Mouse (Mus musculus) heart, embryonic 12.5 days (tissue): Measurements from ENCODE around the gene Tfcp2. TPM values are rescaled to one million over a fixed set of nuclear protein-coding genes. Genes with fewer than 3 reads are reported as not detected.
"Not testable (repeated sequence)": the region's sequence is repeated elsewhere in the genome, so short reads cannot be mapped to it uniquely, and the experiment has no call there.

Experiments
- ATAC-seq: fragments of 200-750 bp; cut with Nextera tagmentation; 2 replicates; pipeline ENCODE4 v1.8.0; 2017; ENCODE audit warnings: moderate TSS enrichment, moderate library complexity; ENCODE audit not compliant: insufficient number of reproducible peaks, low FRiP score
- H3K27ac ChIP-seq: fragments of 300-500 bp; sonication (generic); 2 replicates; pipeline ENCODE4 v1.5.1; 2016; ENCODE audit warnings: mild to moderate bottlenecking, moderate library complexity; ENCODE audit not compliant: poor library complexity, severe bottlenecking
- H3K27me3 ChIP-seq: fragments of 300-500 bp; sonication (generic); replicated peaks from 2 replicates; pipeline ENCODE4 v1.6.1; 2016; ENCODE audit warnings: mild to moderate bottlenecking, moderate library complexity
- H3K36me3 ChIP-seq: fragments of 300-500 bp; sonication (generic); 2 replicates; pipeline ENCODE4 v1.6.1; 2016; ENCODE audit warnings: mild to moderate bottlenecking, moderate library complexity
- H3K4me1 ChIP-seq: fragments of 300-500 bp; sonication (generic); replicated peaks from 2 replicates; pipeline ENCODE4 v1.6.1; 2016; ENCODE audit warnings: mild to moderate bottlenecking
- H3K4me2 ChIP-seq: fragments of 300-500 bp; sonication (generic); 2 replicates; pipeline ENCODE4 v1.6.1; 2016; ENCODE audit warnings: mild to moderate bottlenecking, moderate library complexity
- H3K4me3 ChIP-seq: fragments of 300-500 bp; sonication (generic); 2 replicates; pipeline ENCODE4 v1.5.1; 2016; ENCODE audit warnings: mild to moderate bottlenecking
- H3K9ac ChIP-seq: fragments of 300-500 bp; sonication (generic); 2 replicates; pipeline ENCODE4 v1.6.1; 2016; ENCODE audit warnings: mild to moderate bottlenecking, moderate library complexity
- H3K9me3 ChIP-seq: fragments of 300-500 bp; sonication (generic); replicated peaks from 2 replicates; pipeline ENCODE4 v1.6.1; 2016; ENCODE audit warnings: mild to moderate bottlenecking, moderate library complexity
- WGBS: fragments of 180-500 bp; shearing (Covaris S2); methylation state at CpG from one replicate; pipeline ENCODE4 v1.1.7; 2016; 5-methylcytosine and 5-hydroxymethylcytosine counted together
- polyA plus RNA-seq: library from polyadenylated mRNA; unstranded; fragments of >200 nt; fragmentation: Nextera tagmentation; extraction: Ambion mirVana; gene quantifications from 2 replicates; pipeline ENCODE4 v1.2.1, GENCODE M21; 2016

Tfcp2 gene
- polyA plus RNA-seq, 1 experiment from 2014 or later = 24.5 TPM

DNA sequence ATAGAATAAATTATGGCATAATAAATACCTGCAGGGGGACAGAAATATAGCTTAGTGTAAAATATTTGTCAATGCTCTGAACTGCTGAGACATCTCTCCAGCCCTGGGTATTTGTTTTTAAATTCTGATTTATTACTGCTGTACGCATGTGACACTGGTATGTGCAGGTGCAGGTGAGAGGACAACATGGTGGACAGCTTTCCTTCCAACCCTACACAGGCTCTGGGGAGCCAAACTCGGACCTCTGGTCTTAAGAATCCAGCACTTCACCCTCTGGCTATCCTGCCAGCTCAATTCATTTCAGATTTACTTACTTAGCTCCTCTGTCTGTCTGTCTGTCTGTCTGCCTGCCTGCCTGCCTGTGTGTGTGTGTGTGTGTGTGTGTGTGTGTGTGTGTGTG, 36.7 kb downstream of the Tfcp2 start:
- H3K27me3 ChIP-seq = no peaks in the 10 kb centered on the region
- 78% methylated on average over 2 of the region's 2 CpGs for WGBS
- peaks cover 79% of the 10 kb centered on the region for H3K36me3 ChIP-seq
- H3K4me1 ChIP-seq = peaks cover 6% of the 10 kb centered on the region
- no peak overlapping the region for H3K9ac ChIP-seq
- no peak overlapping the region for H3K4me3 ChIP-seq
- ATAC-seq = no peak
- H3K27ac ChIP-seq = no peak overlapping the region
- H3K4me2 ChIP-seq = no peak overlapping the region
- no peaks in the 10 kb centered on the region for H3K9me3 ChIP-seq

DNA sequence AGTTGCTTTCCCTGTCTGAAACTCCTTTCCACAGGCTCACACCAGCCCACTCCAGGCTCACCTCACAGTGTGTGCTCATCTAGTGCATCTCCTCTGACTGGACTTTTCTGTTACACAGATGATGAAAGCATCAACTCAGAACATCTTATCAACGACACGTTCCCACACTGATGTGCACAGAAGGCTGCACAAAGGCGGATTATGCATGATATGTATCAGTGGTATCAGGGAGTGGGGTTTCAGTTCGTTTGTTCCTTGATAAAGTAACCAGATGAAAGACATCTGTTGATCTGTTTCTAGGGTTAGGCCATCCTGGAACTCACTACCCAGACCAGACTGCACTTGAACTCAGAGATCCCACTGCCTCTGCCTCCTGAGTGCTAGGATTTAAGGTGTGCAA, 38.4 kb downstream of the Tfcp2 start:
- Histone ChIP-seq H3K4me1 (peaks cover 6% of the 10 kb centered on the region), H3K9me3 (no peaks in the 10 kb centered on the region), H3K4me3 (no peak overlapping the region), H3K27ac (no peak overlapping the region), H3K27me3 (no peaks in the 10 kb centered on the region), H3K36me3 (peaks cover 79% of the 10 kb centered on the region), H3K4me2 (no peak overlapping the region), H3K9ac (no peak overlapping the region)
- ATAC-seq = no peak
- 56% methylated on average over 4 of the region's 4 CpGs for WGBS

GRCm38 (mm10) chr15:100510072-100510471, 41.7 kb downstream of the Tfcp2 start:
- no peak overlapping the region for H3K27ac ChIP-seq
- H3K4me3 ChIP-seq = no peak overlapping the region
- H3K9me3 ChIP-seq = 0 out of 2 replicates have a peak, but pooled peaks cover 3% of the 10 kb centered on the region
- H3K36me3 ChIP-seq = peaks cover 88% of the 10 kb centered on the region
- H3K9ac ChIP-seq = no peak overlapping the region
- 90% methylated on average over 11 of the region's 11 CpGs for WGBS
- H3K4me1 ChIP-seq = peaks cover 6% of the 10 kb centered on the region
- H3K27me3 ChIP-seq = no peaks in the 10 kb centered on the region
- no peak for ATAC-seq
- no peak overlapping the region for H3K4me2 ChIP-seq

GRCm38 (mm10) chr15:100508454-100509167, 43.2 kb downstream of the Tfcp2 start:
- Histone ChIP-seq H3K4me2 (no peak overlapping the region), H3K27ac (no peak overlapping the region), H3K4me3 (no peak overlapping the region), H3K9me3 (0 out of 2 replicates have a peak, but pooled peaks cover 3% of the 10 kb centered on the region), H3K27me3 (no peaks in the 10 kb centered on the region), H3K4me1 (peaks cover 11% of the 10 kb centered on the region), H3K36me3 (peaks cover 84% of the 10 kb centered on the region), H3K9ac (no peak overlapping the region)
- ATAC-seq = no peak
- WGBS = 86% methylated on average over 13 of the region's 13 CpGs

GRCm38 (mm10) chr15:100499506-100499905, 52.3 kb downstream of the Tfcp2 start:
- H3K4me3 ChIP-seq, H3K4me2 ChIP-seq, H3K27ac ChIP-seq, ATAC-seq, H3K4me1 ChIP-seq, H3K27me3 ChIP-seq, H3K9me3 ChIP-seq, H3K9ac ChIP-seq: not testable (repeated sequence)
- H3K36me3 ChIP-seq = peaks cover 16% of the 10 kb centered on the region
- 50% methylated on average over 8 of the region's 8 CpGs for WGBS

DNA sequence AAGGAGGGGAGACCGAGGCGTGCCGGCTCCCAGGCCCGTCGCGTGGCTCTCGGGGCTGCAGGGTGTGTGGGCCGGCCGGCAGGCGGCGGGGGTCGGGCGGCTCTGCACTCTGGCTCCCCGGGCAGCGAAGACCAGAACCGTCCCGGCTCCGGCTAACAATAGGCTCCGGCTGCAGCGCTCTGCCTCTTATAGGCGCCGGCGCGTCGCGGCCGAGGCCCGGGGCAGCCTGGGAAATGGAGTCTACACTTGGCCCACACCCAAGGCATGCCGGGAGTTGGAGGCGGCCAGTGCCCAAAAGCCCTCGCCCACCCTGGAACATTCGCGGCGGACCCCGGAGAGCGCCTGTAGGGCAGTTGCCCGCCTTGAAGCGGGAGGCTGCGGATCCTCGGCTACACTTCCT, 56.7 kb downstream of the Tfcp2 start, which contains the start of gene Csrnp2:
Gene Csrnp2 (minus strand): TSS at position 387 of the 400 bp plus-strand sequence.
- under 1% methylated on average over 40 of the region's 40 CpGs for WGBS
- H3K4me3 ChIP-seq = peak within 1 kb of the TSS; percentile 67
- no peaks in the 10 kb centered on the region for H3K27me3 ChIP-seq
- peak within 1 kb of the TSS; percentile 80 for H3K27ac ChIP-seq
- H3K4me2 ChIP-seq = peak within 1 kb of the TSS; percentile 78
- peak; percentile 96 for ATAC-seq
- H3K4me1 ChIP-seq = peaks cover 35% of the 10 kb centered on the region
- H3K9ac ChIP-seq = peak within 1 kb of the TSS; percentile 88
- no peaks in the 10 kb centered on the region for H3K9me3 ChIP-seq
- no peaks in the 10 kb centered on the region for H3K36me3 ChIP-seq

DNA sequence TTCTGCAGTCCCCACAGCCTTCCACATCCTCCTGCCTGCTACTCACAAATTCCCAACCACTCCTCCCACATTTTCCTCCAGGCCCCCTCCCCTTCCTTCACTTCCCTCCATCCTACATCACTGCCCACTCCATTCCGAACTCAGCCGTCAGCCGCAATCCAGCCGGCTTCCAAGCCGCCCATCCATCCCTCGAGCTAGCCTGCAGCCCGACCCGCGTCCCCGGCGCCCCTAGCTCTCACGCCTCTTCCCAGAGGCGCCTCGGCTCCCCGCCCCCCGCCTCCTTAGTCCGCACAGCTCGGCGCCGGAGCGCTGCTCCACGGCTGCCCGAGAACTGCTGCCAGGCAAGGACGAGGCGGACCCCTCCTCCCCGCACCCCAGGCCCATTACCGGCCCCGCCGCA, 57.2 kb downstream of the Tfcp2 start:
- H3K27ac ChIP-seq = peak overlapping the region; percentile 80
- peak overlapping the region; percentile 88 for H3K9ac ChIP-seq
- H3K27me3 ChIP-seq = no peaks in the 10 kb centered on the region
- no peaks in the 10 kb centered on the region for H3K36me3 ChIP-seq
- H3K9me3 ChIP-seq = no peaks in the 10 kb centered on the region
- peak overlapping the region; percentile 67 for H3K4me3 ChIP-seq
- 2% methylated on average over 29 of the region's 29 CpGs for WGBS
- H3K4me1 ChIP-seq = peaks cover 38% of the 10 kb centered on the region
- H3K4me2 ChIP-seq = peak overlapping the region; percentile 78
- ATAC-seq = peak; percentile 74

- H3K36me3 ChIP-seq = peaks cover 15% of the 10 kb centered on the region
- H3K27ac ChIP-seq = no peak overlapping the region
- H3K9ac ChIP-seq = no peak overlapping the region
- no peaks in the 10 kb centered on the region for H3K9me3 ChIP-seq
- peaks cover 56% of the 10 kb centered on the region for H3K4me1 ChIP-seq
- WGBS = 70% methylated on average over 9 of the region's 9 CpGs
- H3K27me3 ChIP-seq = no peaks in the 10 kb centered on the region
- ATAC-seq = no peak
- no peak overlapping the region for H3K4me2 ChIP-seq
- H3K4me3 ChIP-seq = no peak overlapping the region
Observed at GRCm38 (mm10) chr15:100491966-100492365, 59.8 kb downstream of the Tfcp2 start.

GRCm38 (mm10) chr15:100489263-100489662, 62.5 kb downstream of the Tfcp2 start:
- Histone ChIP-seq H3K9ac (no peak overlapping the region), H3K4me2 (no peak overlapping the region), H3K36me3 (peaks cover 38% of the 10 kb centered on the region), H3K9me3 (no peaks in the 10 kb centered on the region), H3K4me1 (peaks cover 60% of the 10 kb centered on the region), H3K4me3 (no peak overlapping the region), H3K27ac (no peak overlapping the region), H3K27me3 (no peaks in the 10 kb centered on the region)
- ATAC-seq = no peak
- WGBS = 71% methylated on average over 15 of the region's 15 CpGs

DNA sequence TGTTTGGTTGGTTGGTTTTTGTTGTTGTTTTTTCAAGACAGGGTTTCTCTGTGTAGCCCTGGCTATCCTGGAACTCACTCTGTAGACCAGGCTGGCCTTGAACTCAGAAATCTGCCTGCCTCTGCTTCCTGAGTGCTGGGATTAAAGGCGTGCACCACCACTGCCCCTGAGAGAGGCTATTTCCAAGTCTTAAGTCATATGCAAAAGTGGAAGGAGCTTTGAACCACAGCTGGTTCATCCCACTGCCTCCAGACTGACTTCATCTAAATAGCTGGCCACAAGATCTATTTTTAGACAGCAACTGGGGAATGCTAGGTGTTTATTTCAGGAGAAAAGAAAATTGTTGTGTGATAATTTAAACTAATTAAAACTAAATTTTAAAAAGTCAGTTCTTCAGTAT, 63.5 kb downstream of the Tfcp2 start:
- H3K9ac ChIP-seq, H3K4me3 ChIP-seq, H3K9me3 ChIP-seq, H3K27ac ChIP-seq, ATAC-seq, H3K27me3 ChIP-seq, H3K4me2 ChIP-seq: not testable (repeated sequence)
- Histone ChIP-seq H3K4me1 (peaks cover 50% of the 10 kb centered on the region), H3K36me3 (peaks cover 48% of the 10 kb centered on the region)
- WGBS = 59% methylated on average over 1 of the region's 1 CpGs

- peaks cover 60% of the 10 kb centered on the region for H3K36me3 ChIP-seq
- H3K9me3 ChIP-seq = no peaks in the 10 kb centered on the region
- H3K27ac ChIP-seq = no peak overlapping the region
- no peak overlapping the region for H3K4me3 ChIP-seq
- no peak overlapping the region for H3K9ac ChIP-seq
- no peak overlapping the region for H3K4me2 ChIP-seq
- H3K27me3 ChIP-seq = no peaks in the 10 kb centered on the region
- peaks cover 43% of the 10 kb centered on the region for H3K4me1 ChIP-seq
- WGBS = 77% methylated on average over 2 of the region's 2 CpGs
- no peak for ATAC-seq
Observed at GRCm38 (mm10) chr15:100487050-100487449, 64.8 kb downstream of the Tfcp2 start.

GRCm38 (mm10) chr15:100486450-100486849, 65.4 kb downstream of the Tfcp2 start:
- ATAC-seq = no peak
- peaks cover 66% of the 10 kb centered on the region for H3K36me3 ChIP-seq
- H3K9ac ChIP-seq = no peak overlapping the region

More at GRCm38 (mm10) chr15:100486450-100486849, 65.4 kb downstream of the Tfcp2 start:
- no peak overlapping the region for H3K27ac ChIP-seq
- WGBS = 44% methylated on average over 7 of the region's 7 CpGs
- H3K9me3 ChIP-seq = no peaks in the 10 kb centered on the region
- H3K4me3 ChIP-seq = no peak overlapping the region
- peaks cover 39% of the 10 kb centered on the region for H3K4me1 ChIP-seq
- no peaks in the 10 kb centered on the region for H3K27me3 ChIP-seq
- H3K4me2 ChIP-seq = no peak overlapping the region
